Mouse (Mus musculus) neutrophil, adult 59 days (primary cell): ENCODE measurements around the gene Grtp1. TPM values are rescaled to one million over a fixed set of nuclear protein-coding genes. Genes with fewer than 3 reads are reported as not detected.

Experiments
- total RNA-seq, 2 experiments: library from RNA; stranded (reverse); gene quantifications; 1 replicate in 1 of 2; 2 replicates in 1 of 2; pipeline ENCODE4 v1.2.4; 2023

Grtp1 gene
- total RNA-seq: under 1 TPM; 0.26 to 0.36 TPM

GRCm38 (mm10) chr8:13200301-13201012 lies at the start of gene Grtp1:
TSS of gene Grtp1 (minus strand) at chr8:13200620.

DNA sequence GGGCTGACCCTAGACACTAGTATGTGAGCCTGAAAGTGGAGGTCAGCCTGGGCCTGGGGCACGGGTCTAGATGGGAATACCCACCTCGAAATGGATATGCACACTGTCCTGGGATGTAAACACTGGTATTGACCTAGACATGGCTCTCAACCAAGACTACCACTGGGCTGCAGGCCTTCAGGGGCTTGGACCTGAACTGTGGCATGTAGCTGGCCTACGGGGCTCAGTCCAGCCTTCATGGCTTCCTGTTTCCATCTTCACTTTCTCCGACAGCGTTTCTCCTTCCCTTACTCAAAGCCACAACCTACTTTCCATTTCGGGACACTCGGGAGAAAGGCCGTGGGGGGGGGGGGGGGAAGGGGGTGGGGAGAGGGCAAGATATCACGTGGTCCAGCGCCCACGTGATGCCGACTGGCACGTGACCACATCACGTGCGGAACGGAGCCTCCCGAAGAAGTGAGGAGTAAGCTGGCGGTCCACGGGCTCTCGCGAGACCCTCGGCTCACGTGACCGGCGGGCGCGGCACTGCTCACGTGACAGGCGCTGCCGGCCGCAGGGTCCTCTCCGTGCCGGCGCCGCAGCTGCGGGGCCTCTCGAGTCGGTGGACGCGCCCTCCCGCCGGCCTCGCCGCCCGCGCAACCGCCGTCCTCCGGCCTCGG lies 41.6 kb downstream of the Grtp1 start, which contains the start of gene Lamp1:
Lamp1 (plus strand) TSS at position 444 of the 659 bp plus-strand sequence.

Other genes with a start within 250 kb of the Grtp1 start
- gene F7, start 174.6 kb downstream of the Grtp1 start, total RNA-seq: 1 to 10 TPM; 1.2 to 2.1 TPM
- gene F10, start 163.3 kb downstream of the Grtp1 start, total RNA-seq: 10 to 100 TPM; 39.8 to 60.3 TPM
- gene Proz, start 139.7 kb downstream of the Grtp1 start, total RNA-seq: under 1 TPM in 1 of 2 experiments, not detected in 1; 0.18 TPM
- gene Pcid2, start 95.2 kb downstream of the Grtp1 start, total RNA-seq: 10 to 100 TPM; 21.5 to 24.8 TPM
- gene Cul4a, start 95.0 kb downstream of the Grtp1 start, total RNA-seq: 10 to 100 TPM; 40.5 to 45.0 TPM
- gene Lamp1, start 41.5 kb downstream of the Grtp1 start, total RNA-seq: 100 to 1,000 TPM; 295 to 392 TPM
- gene Adprhl1, start 53.5 kb upstream of the Grtp1 start, total RNA-seq: not detected
- 1 to 10 TPM; 9.3 to 10.0 TPM for gene Dcun1d2, start 87.5 kb upstream of the Grtp1 start, total RNA-seq
- gene Tmco3, start 87.6 kb upstream of the Grtp1 start, total RNA-seq: 10 to 100 TPM; 44.0 to 48.5 TPM
- gene Tfdp1, start 138.1 kb upstream of the Grtp1 start, total RNA-seq: 100 to 1,000 TPM; 172 to 199 TPM
- gene Atp4b, start 196.2 kb upstream of the Grtp1 start, total RNA-seq: under 1 TPM in 1 of 2 experiments, not detected in 1; 0.71 TPM
- under 1 TPM; 0.09 TPM for gene Grk1, start 204.5 kb upstream of the Grtp1 start, total RNA-seq
- not detected for gene Tmem255b, start 234.6 kb upstream of the Grtp1 start, total RNA-seq